Mouse (Mus musculus): ENCODE measurements around the gene Bag6. TPM values are rescaled to one million over a fixed set of nuclear protein-coding genes. Genes with fewer than 3 reads are reported as not detected.

The Bag6 gene
- polyA plus RNA-seq, 1 experiment from 2014 or later = 37.4 TPM

GRCm38 (mm10) chr17:35191723-35192122, 56.7 kb downstream of the Bag6 start:
- no peak overlapping the region for H3K4me3 ChIP-seq (ENCODE audit: low read depth, low read length)
- no peaks in the 10 kb centered on the region for H3K4me1 ChIP-seq (replicated peaks; ENCODE audit: control insufficient read depth, insufficient read depth, low read length)
- 63% methylated on average over 2 of the region's 2 CpGs for WGBS
- peaks cover 9% of the 10 kb centered on the region for H3K27me3 ChIP-seq (replicated peaks; ENCODE audit: control insufficient read depth, insufficient read depth, low read length)
- H3K4me2 ChIP-seq (replicated peaks; ENCODE audit: low read depth) = no peak overlapping the region
- TF ChIP-seq CTCF (IDR thresholded peaks at IDR 0.05; ENCODE audit: low read depth) = peak; percentile 24
- H3K9ac ChIP-seq (ENCODE audit: low read depth, low read length) = no peak overlapping the region
- H3K9me3 ChIP-seq (ENCODE audit: control insufficient read depth) = no peaks in the 10 kb centered on the region
- no peaks in the 10 kb centered on the region for H3K36me3 ChIP-seq (ENCODE audit: control insufficient read depth, insufficient read depth)
- no peak overlapping the region for H3K27ac ChIP-seq (ENCODE audit: low read depth, low read length)
- ATAC-seq = no peak

- no peak for ATAC-seq
- peaks cover 9% of the 10 kb centered on the region for H3K27me3 ChIP-seq (replicated peaks; ENCODE audit: control insufficient read depth, insufficient read depth, low read length)
- H3K27ac ChIP-seq (ENCODE audit: low read depth, low read length) = no peak overlapping the region
- H3K9me3 ChIP-seq (ENCODE audit: control insufficient read depth) = no peaks in the 10 kb centered on the region
- H3K4me1 ChIP-seq (replicated peaks; ENCODE audit: control insufficient read depth, insufficient read depth, low read length) = no peaks in the 10 kb centered on the region
- H3K9ac ChIP-seq (ENCODE audit: low read depth, low read length) = no peak overlapping the region
- H3K4me2 ChIP-seq (replicated peaks; ENCODE audit: low read depth) = no peak overlapping the region
- H3K4me3 ChIP-seq (ENCODE audit: low read depth, low read length) = no peak overlapping the region
- H3K36me3 ChIP-seq (ENCODE audit: control insufficient read depth, insufficient read depth) = no peaks in the 10 kb centered on the region
- WGBS = 77% methylated on average over 5 of the region's 5 CpGs
- TF ChIP-seq CTCF (IDR thresholded peaks at IDR 0.05; ENCODE audit: low read depth) = no peak
These were observed 57.9 kb downstream of the Bag6 start for GRCm38 (mm10) chr17:35192924-35193323.

- H3K9me3 ChIP-seq (ENCODE audit: control insufficient read depth) = no peaks in the 10 kb centered on the region
- TF ChIP-seq CTCF (IDR thresholded peaks at IDR 0.05; ENCODE audit: low read depth) = no peak
- H3K36me3 ChIP-seq (ENCODE audit: control insufficient read depth, insufficient read depth) = no peaks in the 10 kb centered on the region
- peak within 1 kb of the TSS; percentile 95 for H3K4me2 ChIP-seq (replicated peaks; ENCODE audit: low read depth)
- no peak within 1 kb of the TSS for H3K9ac ChIP-seq (ENCODE audit: low read depth, low read length)
- H3K27me3 ChIP-seq (replicated peaks; ENCODE audit: control insufficient read depth, insufficient read depth, low read length) = peaks cover 9% of the 10 kb centered on the region
- no peaks in the 10 kb centered on the region for H3K4me1 ChIP-seq (replicated peaks; ENCODE audit: control insufficient read depth, insufficient read depth, low read length)
- H3K27ac ChIP-seq (ENCODE audit: low read depth, low read length) = no peak within 1 kb of the TSS
- no peak for ATAC-seq
- H3K4me3 ChIP-seq (ENCODE audit: low read depth, low read length) = peak within 1 kb of the TSS; percentile 47; the same call in 1 of the 2 replicates
- WGBS = 48% methylated on average over 28 of the region's 28 CpGs
These were observed 59.2 kb downstream of the Bag6 start, which contains the start of gene Ltb for GRCm38 (mm10) chr17:35193881-35194843. Gene Ltb (plus strand): TSS chr17:35194439.

GRCm38 (mm10) chr17:35194844-35195630, 60.1 kb downstream of the Bag6 start:
- 38% methylated on average over 19 of the region's 19 CpGs for WGBS
- no peaks in the 10 kb centered on the region for H3K36me3 ChIP-seq (ENCODE audit: control insufficient read depth, insufficient read depth)
- no peak for TF ChIP-seq CTCF (IDR thresholded peaks at IDR 0.05; ENCODE audit: low read depth)
- H3K4me3 ChIP-seq (ENCODE audit: low read depth, low read length) = peak overlapping the region; percentile 47
- no peaks in the 10 kb centered on the region for H3K9me3 ChIP-seq (ENCODE audit: control insufficient read depth)
- ATAC-seq = no peak; the same call in 1 of the 2 replicates
- H3K9ac ChIP-seq (ENCODE audit: low read depth, low read length) = no peak overlapping the region
- no peak overlapping the region for H3K27ac ChIP-seq (ENCODE audit: low read depth, low read length)
- peak overlapping the region; percentile 95 for H3K4me2 ChIP-seq (replicated peaks; ENCODE audit: low read depth)
- no peaks in the 10 kb centered on the region for H3K4me1 ChIP-seq (replicated peaks; ENCODE audit: control insufficient read depth, insufficient read depth, low read length)
- H3K27me3 ChIP-seq (replicated peaks; ENCODE audit: control insufficient read depth, insufficient read depth, low read length) = peaks cover 9% of the 10 kb centered on the region

- peaks cover 11% of the 10 kb centered on the region for H3K27me3 ChIP-seq (replicated peaks; ENCODE audit: control insufficient read depth, insufficient read depth, low read length)
- H3K9me3 ChIP-seq (ENCODE audit: control insufficient read depth) = no peaks in the 10 kb centered on the region
- no peak overlapping the region for H3K9ac ChIP-seq (ENCODE audit: low read depth, low read length)
- TF ChIP-seq CTCF (IDR thresholded peaks at IDR 0.05; ENCODE audit: low read depth) = peak; percentile 97
- H3K36me3 ChIP-seq (ENCODE audit: control insufficient read depth, insufficient read depth) = no peaks in the 10 kb centered on the region
- peak overlapping the region; percentile 95 for H3K4me2 ChIP-seq (replicated peaks; ENCODE audit: low read depth)
- H3K27ac ChIP-seq (ENCODE audit: low read depth, low read length) = no peak overlapping the region
- peak overlapping the region; percentile 47 for H3K4me3 ChIP-seq (ENCODE audit: low read depth, low read length)
- WGBS = 1% methylated on average over 66 of the region's 66 CpGs
- peak; percentile 76 for ATAC-seq
- no peaks in the 10 kb centered on the region for H3K4me1 ChIP-seq (replicated peaks; ENCODE audit: control insufficient read depth, insufficient read depth, low read length)
These were observed 60.8 kb downstream of the Bag6 start for GRCm38 (mm10) chr17:35195631-35196320.

Data from intestine, postnatal 0 days (tissue).